ENCODE assay signal across 17 mouse cellular contexts in genomic region chr3:74534795-74535194, GRCm38 (mm10).
DNase-seq lines count a peak whose midpoint lies in the region; ATAC-seq and TF ChIP-seq lines count a peak whose summit lies in the region.
"Had no signal": no experiment of that assay in that cellular context is flagged by ENCODE, and none has a peak within 500 bp of the region (broad histone marks: within the 10 kb centered on the region; RNA-seq: fewer than 3 reads in every experiment).

No protein-coding gene starts in this region.

- H3K4me2 ChIP-seq in liver, postnatal 0 days (ENCODE audit: low read depth, low read length), result no peak overlapping the region
- H3K4me2 ChIP-seq: embryonic facial prominence, embryonic 13.5 days; hindbrain, embryonic 12.5 days; limb, embryonic 12.5 days had no signal

- no peaks in the 10 kb centered on the region for H3K27me3 ChIP-seq in liver, adult 2 months (ENCODE audit: control insufficient read depth, insufficient read depth, low read length)
- H3K27me3 ChIP-seq in liver, postnatal 0 days (ENCODE audit: insufficient read depth, low read length), result no peaks in the 10 kb centered on the region
- no peaks in the 10 kb centered on the region for H3K27me3 ChIP-seq in cerebellum, adult 2 months (ENCODE audit: control insufficient read depth, insufficient read depth, low read length)
- H3K27me3 ChIP-seq: embryonic facial prominence, embryonic 13.5 days; hindbrain, embryonic 12.5 days; limb, embryonic 12.5 days had no signal

- H3K79me2 ChIP-seq in liver, adult 2 months (ENCODE audit: control insufficient read depth, insufficient read depth, low read length), result no peaks in the 10 kb centered on the region

- H3K27ac ChIP-seq in liver, adult 2 months (replicated peaks; ENCODE audit: insufficient read depth, low read depth, low read length), result no peak overlapping the region
- no peak overlapping the region for H3K27ac ChIP-seq in liver, postnatal 0 days (ENCODE audit: low read depth)
- no peak overlapping the region for H3K27ac ChIP-seq in cerebellum, adult 2 months (ENCODE audit: insufficient read depth, low read length)
- H3K27ac ChIP-seq: embryonic facial prominence, embryonic 13.5 days; hindbrain, embryonic 12.5 days; left cerebral cortex, adult 2 months; limb, embryonic 12.5 days; liver, embryonic 14.5 days had no signal

- H3K36me3 ChIP-seq in liver, adult 2 months (ENCODE audit: control insufficient read depth, insufficient read depth, low read length), result no peaks in the 10 kb centered on the region
- H3K36me3 ChIP-seq in liver, postnatal 0 days (replicated peaks; ENCODE audit: insufficient read depth, low read length), result no peaks in the 10 kb centered on the region
- H3K36me3 ChIP-seq: embryonic facial prominence, embryonic 13.5 days; hindbrain, embryonic 12.5 days; limb, embryonic 12.5 days had no signal

- TF ChIP-seq EP300 in liver, postnatal 0 days (IDR thresholded peaks at IDR 0.05; ENCODE audit: low read depth), result no peak

- no peaks in the 10 kb centered on the region for H3K4me1 ChIP-seq in liver, adult 2 months (ENCODE audit: control insufficient read depth, insufficient read depth, low read length)
- H3K4me1 ChIP-seq in liver, postnatal 0 days (ENCODE audit: insufficient read depth), result no peaks in the 10 kb centered on the region
- no peaks in the 10 kb centered on the region for H3K4me1 ChIP-seq in cerebellum, adult 2 months (ENCODE audit: control insufficient read depth, insufficient read depth, low read length)
- H3K4me1 ChIP-seq: embryonic facial prominence, embryonic 13.5 days; hindbrain, embryonic 12.5 days; limb, embryonic 12.5 days had no signal

- TF ChIP-seq POLR2A in liver, adult 2 months (IDR thresholded peaks at IDR 0.05; ENCODE audit: extremely low read depth, insufficient read depth, low read length), result no peak
- TF ChIP-seq POLR2A in cerebellum, adult 2 months (IDR thresholded peaks at IDR 0.05; ENCODE audit: borderline replicate concordance, insufficient read depth, low read length), result no peak

- no peak for TF ChIP-seq CTCF in liver, adult 2 months (IDR thresholded peaks at IDR 0.05; ENCODE audit: low read depth, low read length)
- TF ChIP-seq CTCF in liver, postnatal 0 days (IDR thresholded peaks at IDR 0.05; ENCODE audit: low read depth), result no peak
- no peak for TF ChIP-seq CTCF in cerebellum, adult 2 months (IDR thresholded peaks at IDR 0.05; ENCODE audit: borderline replicate concordance, insufficient read depth, low read depth, low read length)

- 33% methylated on average over 4 of the region's 4 CpGs for WGBS in liver, adult 2 months
- WGBS in liver, postnatal 0 days (ENCODE audit: insufficient replicate concordance), result 69% methylated on average over 4 of the region's 4 CpGs
- 8% methylated on average over 4 of the region's 4 CpGs for WGBS in cerebellum, adult 2 months

- H3K9ac ChIP-seq in liver, adult 2 months (ENCODE audit: low read depth, low read length), result no peak overlapping the region
- H3K9ac ChIP-seq in liver, postnatal 0 days (replicated peaks), result no peak overlapping the region
- H3K9ac ChIP-seq: embryonic facial prominence, embryonic 13.5 days; hindbrain, embryonic 12.5 days; limb, embryonic 12.5 days; liver, embryonic 14.5 days had no signal

- no peaks in the 10 kb centered on the region for H3K9me3 ChIP-seq in liver, postnatal 0 days (ENCODE audit: low read length)
- H3K9me3 ChIP-seq: embryonic facial prominence, embryonic 13.5 days; hindbrain, embryonic 12.5 days; limb, embryonic 12.5 days had no signal

- H3K4me3 ChIP-seq in liver, adult 2 months (ENCODE audit: insufficient read depth, low read depth, low read length), result no peak overlapping the region
- no peak overlapping the region for H3K4me3 ChIP-seq in liver, postnatal 0 days (ENCODE audit: low read depth, low read length)
- H3K4me3 ChIP-seq in cerebellum, adult 2 months (replicated peaks; ENCODE audit: insufficient read depth, low read depth, low read length), result no peak overlapping the region
- H3K4me3 ChIP-seq: embryonic facial prominence, embryonic 13.5 days; hindbrain, embryonic 12.5 days; left cerebral cortex, adult 2 months; limb, embryonic 12.5 days had no signal

- peak; percentile 21 for DNase-seq in adrenal gland, postnatal 25 days
- no peak for DNase-seq in adrenal gland, adult (ENCODE audit: inconsistent age in 2 of 2, low spot score in 1 of 2)
- DNase-seq in liver, adult 2 months (ENCODE audit: extremely low read depth, low read depth, low spot score), result peak; percentile 77
- DNase-seq in liver, postnatal 0 days, result no peak
- peak; percentile 93 to 94 for DNase-seq in cerebellum, adult 2 months
- DNase-seq in cerebellum, postnatal 4 days (ENCODE audit: low spot score in 2 of 2), result peak; percentile 31 to 65
- DNase-seq: gastrocnemius, postnatal 36 days; midbrain, embryonic 14.5 days; right cerebral cortex, postnatal 25 days; thymus, postnatal 25 days had no signal

- no peak for ATAC-seq in liver, postnatal 0 days
- no peak for ATAC-seq in erythroid progenitor cell, adult 5-6 weeks (replicated peaks; ENCODE audit: low FRiP score, poor library complexity, severe bottlenecking)
- ATAC-seq: lung, postnatal 0 days had no signal

Comparison
In these comparisons a context has a peak if more than half of its experiments do, and no peak if none do; other contexts are left out.
1. DNase-seq: peak in adrenal gland, postnatal 25 days (single experiment), liver, adult 2 months (single experiment), cerebellum, adult 2 months (2 of 2) and cerebellum, postnatal 4 days (2 of 2); none in adrenal gland, adult (0 of 2) and liver, postnatal 0 days (single experiment).